Mouse (Mus musculus) thymus, adult 2 months (tissue): ENCODE results near the gene Zic5.

Experiments used
- CTCF ChIP-seq: fragments of 200-500 bp; IDR thresholded peaks from 2 replicates; pipeline ENCODE4 v1.5.1; 2012; ENCODE audit warnings: mild to moderate bottlenecking, control low read depth, low read length, moderate library complexity, borderline replicate concordance; ENCODE audit not compliant: control insufficient read depth, poor library complexity, insufficient read depth; ENCODE audit errors: extremely low read depth
- POLR2A ChIP-seq: fragments of 200-500 bp; IDR thresholded peaks from 2 replicates; pipeline ENCODE4 v1.6.1; 2012; ENCODE audit warnings: mild to moderate bottlenecking, low read length, control low read depth, moderate library complexity; ENCODE audit not compliant: control insufficient read depth, poor library complexity, insufficient read depth; ENCODE audit errors: extremely low read depth

DNA sequence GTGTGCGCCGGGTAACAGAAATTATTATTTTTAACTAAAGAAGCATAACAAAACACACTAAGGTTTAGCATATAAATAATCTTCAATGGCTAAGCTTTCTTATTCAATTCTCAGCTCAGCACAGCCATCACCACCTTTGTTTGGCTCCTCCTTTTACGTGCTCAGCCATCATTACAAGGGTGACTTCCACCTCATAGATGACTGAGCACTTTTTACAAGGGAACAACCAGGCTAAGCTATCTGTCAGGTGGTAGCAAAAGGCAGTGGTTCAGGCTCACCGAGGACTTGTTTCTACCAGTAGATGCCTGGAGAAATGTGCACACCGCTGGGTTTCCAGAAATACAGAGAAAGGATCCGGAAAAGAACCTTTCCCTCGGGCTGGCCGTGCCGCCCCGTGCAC, 31.4 kb downstream of the Zic5 start:
- no peak for TF ChIP-seq POLR2A
- TF ChIP-seq CTCF, result no peak
